Mouse (Mus musculus) erythroblast, adult 5-6 weeks (primary cell): ENCODE results near the gene Ubxn2a. TPM values are rescaled to one million over a fixed set of nuclear protein-coding genes. Genes with fewer than 3 reads are reported as not detected.
A peak's percentile ranks its signal among the peaks of the same experiment; 100 is the strongest.
"Not testable (repeated sequence)": the region's sequence is repeated elsewhere in the genome, so short reads cannot be mapped to it uniquely, and the experiment has no call there.

Experiments
- ATAC-seq: replicated peaks from 2 replicates; pipeline ENCODE4 v1.8.0; 2016; ENCODE audit warnings: moderate number of reproducible peaks, mild to moderate bottlenecking, moderate TSS enrichment, inconsistent platforms; ENCODE audit not compliant: poor library complexity, low FRiP score, severe bottlenecking
- total RNA-seq, 2 experiments: library from RNA; stranded (forward) in 1 of 2; stranded (reverse) in 1 of 2; fragments of 150-400 nt in 1 of 2; fragments of 200-764, 138-1000 nt in 1 of 2; gene quantifications; 2 replicates each; pipeline versions ENCODE4 v1.2.3 to v1.2.4; 2015 to 2017; ENCODE audit warnings: low replicate concordance in 2 of 2

Ubxn2a gene
- total RNA-seq (2015; ENCODE audit: low replicate concordance) (15.9 and 20.9 TPM in 2 replicates), total RNA-seq (2017; ENCODE audit: low replicate concordance) (30.9 and 40.6 TPM in 2 replicates)

DNA sequence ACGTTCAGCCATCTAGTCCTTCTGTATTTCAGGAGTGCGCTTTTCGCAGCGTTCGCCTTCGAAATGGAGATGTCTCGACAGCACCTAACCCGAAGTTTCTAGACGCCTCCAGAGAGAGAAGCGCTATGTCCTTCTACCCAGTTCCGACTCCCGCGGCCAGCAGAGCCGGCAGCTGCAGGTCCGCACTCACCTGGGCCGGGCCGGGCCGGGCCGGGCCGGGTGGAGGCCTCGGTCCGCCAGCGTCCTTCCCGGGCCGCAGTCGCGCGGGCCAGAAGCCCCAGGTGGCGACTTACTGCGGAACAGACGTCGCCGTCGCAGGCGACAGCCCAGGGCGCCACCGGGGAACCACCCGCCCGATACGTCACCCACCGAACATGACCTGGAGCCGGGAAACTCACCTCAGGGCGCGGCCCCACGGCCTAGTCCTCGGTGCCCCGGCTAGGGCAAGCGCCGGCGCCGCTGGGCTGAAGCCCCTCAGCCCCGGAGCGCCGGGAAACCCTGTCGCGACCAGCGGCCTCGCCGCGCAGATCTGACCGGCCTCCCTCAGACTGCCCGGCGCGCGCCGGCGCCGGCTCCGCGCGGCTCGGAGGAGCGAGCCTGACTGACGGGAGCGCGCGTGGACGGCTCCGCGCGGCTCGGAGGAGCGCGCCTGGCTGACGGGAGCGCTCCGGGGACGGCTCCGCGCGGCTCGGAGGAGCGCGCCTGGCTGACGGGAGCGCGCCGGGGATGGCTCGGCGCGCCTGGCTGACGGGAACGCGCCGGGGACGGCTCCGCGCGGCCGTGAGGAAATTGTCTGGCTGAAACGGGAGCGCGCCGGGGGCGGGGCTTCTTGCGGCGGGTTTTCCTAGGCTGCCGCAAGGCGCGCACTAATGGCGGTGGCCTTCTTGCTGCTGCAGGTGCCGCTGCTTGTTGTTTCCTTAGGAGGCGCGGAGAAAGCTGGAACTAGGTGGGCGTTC is at the start of gene Ubxn2a:
TSS of gene Ubxn2a (minus strand) at position 755 of the 956 bp plus-strand sequence.
- ATAC-seq = peak; percentile 86

DNA sequence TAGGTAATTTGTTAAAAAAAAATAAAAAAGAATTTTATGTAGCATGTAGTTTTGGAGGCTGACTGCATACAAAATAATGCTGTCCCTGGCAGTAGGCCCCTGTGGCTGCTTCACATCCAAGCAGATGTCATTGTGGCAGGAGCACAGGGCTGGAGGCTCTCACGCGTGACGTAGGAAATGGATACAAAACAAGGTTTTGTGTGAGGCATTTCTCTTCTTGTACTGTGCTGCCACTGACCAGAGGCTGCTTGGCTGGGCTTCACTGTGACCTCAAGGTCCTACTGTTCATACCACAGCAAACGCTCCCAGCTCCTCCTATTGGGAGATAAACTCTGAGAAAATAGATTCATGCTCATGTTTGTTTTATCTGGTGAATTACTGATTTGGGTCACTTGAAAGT is 45.7 kb upstream of the Ubxn2a start:
- no peak for ATAC-seq

DNA sequence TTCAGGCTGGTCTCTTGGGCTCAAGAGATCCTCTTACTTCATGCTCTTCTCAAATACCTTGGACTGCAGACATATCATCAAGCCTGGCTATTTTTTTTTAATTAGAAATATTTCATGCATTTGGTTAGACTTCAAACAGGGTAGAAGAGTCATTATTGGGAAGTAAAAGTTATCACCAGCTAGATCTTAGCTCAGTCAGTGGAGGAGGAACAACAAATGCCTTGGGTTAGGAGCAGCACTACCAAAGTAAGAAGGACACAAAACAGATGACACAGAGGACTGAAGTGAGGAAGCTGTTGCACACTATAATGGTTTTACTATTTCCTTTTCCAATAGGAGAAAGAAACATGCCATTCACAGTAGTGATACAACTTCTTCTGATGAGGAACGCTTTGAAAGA is 44.8 kb upstream of the Ubxn2a start:
- no peak for ATAC-seq

DNA sequence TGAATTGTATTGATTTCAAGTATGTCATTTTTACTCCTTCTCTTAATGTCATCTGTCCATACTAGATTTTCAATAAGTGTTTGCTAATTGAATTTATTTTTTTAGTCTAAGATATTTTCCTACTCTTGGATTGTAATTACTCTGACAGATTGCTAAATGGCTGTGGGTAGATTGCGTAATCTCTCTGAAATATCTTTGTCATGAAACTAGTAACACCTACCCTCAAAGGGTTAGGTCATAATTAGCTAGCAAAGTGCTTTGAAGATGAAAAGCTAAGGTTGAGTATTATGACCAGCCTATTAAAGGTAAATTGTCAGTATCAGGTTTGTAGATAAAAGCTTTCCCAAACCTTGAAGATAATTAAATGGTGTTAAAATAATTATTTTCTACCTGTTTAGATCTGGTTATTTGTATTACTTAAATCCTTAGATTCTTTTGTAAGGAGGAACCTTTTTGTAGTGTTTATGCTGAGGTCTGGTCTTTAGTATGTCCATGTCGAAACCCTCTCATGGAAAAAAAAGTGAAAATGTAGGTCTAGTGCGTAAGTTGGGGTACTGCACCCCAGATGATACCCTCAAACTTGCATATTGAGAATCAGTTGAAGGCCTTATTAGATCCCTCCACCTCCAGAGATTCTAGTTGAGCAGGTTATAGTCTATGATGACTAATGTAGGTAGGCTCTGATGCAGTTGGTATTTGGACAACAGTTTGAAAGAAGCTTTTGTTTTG is 23.5 kb upstream of the Ubxn2a start:
- ATAC-seq = no peak

DNA sequence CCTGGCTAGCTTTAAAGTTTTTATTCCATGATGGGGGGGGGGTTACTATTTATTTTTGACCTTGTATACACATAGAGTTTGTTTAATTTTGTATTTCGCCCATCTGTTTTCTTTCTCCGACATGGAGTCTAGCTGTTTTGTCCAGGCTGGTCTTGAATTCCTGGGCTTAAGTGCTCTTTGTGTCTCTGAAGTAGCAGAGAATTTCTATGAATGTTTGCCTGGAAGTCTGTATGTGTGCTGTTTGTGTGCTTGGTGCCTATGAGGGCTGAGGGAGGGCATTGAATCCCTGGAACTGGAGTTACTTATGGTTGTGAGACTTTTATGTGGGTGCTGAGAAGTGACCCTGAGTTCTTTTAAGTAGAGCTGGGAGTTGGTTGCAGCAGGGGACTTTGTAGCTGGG is 20.7 kb upstream of the Ubxn2a start:
- ATAC-seq = no peak

DNA sequence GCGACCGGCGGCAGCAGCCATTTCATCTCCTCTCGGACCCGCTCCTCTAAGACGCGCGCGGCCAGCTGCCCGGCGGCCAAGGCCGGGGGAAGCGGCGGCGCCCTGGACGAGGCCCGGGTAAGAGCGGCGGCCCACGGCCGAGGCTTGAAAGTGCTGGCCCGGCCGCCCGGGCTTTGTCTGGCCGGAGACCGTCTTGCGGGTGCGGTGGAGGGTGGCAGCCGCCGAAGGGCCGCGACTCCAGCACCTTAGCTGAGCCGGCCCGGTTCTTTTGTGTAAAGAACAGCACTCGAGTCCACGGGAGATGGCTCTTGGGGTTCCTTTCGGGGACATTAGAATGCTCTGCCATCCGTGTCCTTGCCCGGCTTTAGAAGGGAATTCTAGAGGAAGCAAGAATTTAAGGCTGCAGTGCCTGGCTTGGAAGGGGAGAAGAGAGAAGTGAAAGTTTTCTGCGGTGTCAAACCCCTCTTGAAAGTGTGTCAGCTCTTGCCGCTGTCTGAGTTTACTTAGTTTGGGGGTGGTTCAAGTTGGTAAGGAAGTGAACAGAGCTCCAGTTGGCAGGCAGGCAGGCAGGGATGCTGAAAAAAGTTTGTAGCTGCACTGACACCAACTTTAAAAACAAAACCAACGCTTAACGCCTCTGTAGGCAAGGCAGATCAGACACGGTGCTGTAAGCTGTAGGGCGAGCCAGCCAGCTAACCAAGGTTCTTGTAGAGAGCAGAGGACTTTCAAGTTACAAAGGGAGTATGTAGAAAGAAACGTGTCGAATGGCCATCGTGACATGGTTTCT is 10.5 kb upstream of the Ubxn2a start:
- ATAC-seq = peak; percentile 64

DNA sequence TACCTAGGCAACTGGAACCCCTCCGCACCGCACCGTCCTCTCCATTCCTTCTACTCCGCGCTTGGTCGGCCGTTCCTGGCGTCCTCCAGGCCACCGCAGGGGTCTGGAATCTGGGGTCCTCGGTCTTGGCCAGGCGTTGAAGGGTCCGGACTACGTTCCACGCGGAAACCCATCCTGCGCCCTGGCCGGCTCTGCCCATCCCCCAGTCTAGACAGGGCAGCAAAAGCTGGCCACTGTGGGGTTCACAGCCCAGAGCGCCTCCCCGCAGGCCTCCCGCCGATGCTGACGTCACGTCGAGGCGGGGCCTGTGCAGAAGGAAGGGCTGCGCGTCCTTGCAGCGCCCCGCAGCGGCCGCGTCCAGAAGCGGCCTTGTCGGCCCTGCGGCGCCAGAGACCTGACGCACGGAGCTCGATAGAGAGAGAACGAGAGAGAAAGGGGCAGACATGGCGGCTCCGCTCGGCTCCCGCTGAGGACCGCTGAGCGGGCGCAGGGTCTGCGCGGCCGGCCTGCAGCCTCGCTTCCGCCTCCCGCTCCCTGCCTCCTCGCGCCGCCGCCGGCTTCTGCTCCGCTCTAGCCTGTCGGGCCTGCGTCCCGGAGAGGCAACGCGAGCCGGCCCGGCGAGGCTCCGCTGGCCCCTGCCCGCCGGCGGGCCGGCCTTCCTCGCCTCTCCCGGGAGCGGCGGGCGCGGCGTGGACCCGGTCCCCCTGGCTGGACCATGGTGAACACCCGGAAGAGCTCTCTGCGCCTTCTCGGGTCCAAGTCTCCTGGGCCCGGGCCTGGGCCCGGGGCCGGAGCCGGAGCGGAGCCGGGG is 9.7 kb upstream of the Ubxn2a start, which contains the start of gene Atad2b:
TSS of gene Atad2b (plus strand) at position 360 of the 811 bp plus-strand sequence.
- ATAC-seq = peak; percentile 93

DNA sequence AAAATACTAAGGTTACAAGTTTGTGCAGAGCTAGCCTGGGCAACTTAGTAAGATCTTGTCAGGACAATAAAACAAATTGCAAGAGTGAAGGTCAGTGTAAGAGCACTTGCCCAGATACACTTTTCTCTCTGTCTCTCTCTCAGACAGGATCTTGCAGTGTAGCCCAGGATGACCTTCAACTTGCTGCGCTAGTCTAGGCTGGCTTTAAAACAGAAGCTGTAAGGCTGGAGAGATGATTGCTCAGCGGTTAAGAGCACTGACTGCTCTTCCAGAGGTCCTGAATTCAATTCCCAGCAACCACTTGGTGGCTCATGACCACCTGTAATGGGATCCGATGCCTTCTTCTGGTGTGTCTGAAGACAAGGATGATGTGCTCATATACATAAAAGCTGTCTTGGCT is 7.4 kb upstream of the Ubxn2a start:
- no peak for ATAC-seq

DNA sequence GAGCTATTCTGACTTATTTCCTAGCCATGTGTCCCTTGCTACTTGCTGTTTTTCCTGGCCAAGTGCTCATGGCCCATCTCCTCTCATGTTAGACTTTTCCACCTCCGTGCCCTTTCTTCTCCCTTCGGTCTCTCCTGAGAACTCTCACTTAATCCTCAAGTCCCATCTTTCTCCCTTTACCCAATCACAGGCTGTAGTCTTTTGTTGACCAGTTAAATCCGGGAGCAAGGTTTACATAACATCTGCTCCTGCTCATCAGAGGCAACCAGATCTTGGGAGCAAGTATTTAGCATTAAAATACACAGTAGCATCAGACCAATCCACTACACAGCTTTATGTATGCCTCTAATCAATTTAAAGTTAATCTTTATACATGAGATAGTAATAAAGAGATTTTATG is 6.9 kb upstream of the Ubxn2a start:
- ATAC-seq = no peak

DNA sequence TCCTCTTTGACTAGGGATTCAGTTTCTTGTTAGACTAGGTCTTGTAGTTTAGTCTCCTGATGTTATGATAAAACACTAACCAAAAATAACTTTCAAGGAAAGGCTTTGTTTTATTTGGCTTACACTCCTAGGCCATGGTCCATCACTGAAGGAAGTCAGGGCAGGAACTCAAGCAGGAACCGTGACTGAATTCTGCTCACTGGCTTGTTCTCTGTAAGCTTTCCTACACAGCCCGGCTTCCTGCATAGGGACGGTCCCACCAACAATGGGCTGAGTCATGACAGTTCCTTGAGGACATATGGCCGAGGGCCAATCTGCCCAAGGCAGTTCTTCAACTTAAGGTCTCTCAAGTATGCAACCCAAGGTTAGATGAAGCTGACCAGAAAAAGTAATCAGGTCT is 4.2 kb upstream of the Ubxn2a start:
- no peak for ATAC-seq

DNA sequence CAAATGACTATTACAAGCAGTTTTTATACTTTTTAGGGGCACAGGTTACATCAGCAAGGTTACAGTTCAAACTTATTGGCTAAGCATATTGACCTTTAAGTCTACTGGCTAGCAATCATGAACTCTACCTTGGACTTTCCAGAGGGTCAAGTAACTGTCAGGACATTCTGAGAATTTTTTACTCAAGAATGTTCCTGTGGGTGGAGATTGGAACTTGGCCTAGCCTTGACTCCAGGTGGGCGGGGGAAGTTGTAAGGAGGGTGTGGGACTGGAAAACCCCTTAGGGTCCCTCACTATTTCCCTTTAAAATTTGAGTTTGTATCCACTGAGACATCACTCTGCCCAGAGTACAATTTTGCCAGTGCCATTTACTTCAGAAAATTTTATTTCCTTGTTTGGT is 3.0 kb upstream of the Ubxn2a start:
- ATAC-seq = not testable (repeated sequence)

DNA sequence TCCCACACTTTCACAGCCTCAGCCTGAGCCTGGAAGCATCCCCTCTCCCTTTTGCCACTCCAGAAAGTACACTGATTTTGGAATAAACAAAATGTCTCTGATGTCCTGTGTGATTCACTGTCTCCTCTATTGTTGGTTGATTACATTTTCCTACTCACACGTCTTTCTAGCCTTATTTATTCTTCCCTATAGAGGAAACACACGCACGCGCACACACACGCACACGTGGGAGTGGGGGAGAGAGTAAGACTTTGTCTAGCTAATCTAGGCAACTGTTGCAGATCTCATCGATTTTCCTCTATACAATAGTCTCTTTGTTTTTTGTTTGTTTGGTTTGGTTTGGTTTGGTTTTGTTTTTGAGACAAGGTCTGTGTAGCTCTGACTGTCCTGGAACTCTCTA is 886 bp upstream of the Ubxn2a start:
- no peak for ATAC-seq

DNA sequence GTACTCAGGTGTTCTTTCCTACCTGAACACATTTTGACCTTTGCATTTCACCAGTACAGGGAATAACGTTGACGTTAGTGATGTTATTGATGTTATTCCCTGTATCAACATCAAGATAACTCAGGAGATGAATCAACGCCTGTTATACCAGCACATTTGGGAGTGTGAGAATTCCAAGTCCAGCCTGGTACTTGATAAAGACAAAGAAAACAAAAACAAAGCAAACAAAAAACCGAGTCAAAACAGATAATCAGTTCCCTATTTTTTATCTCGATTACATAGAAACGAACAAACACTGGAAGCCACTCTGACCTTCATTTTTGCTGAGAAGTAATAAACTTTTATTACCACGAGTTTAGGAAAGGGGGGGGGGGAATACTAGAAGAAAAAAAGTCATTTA is 1.0 kb downstream of the Ubxn2a start:
- ATAC-seq = no peak

DNA sequence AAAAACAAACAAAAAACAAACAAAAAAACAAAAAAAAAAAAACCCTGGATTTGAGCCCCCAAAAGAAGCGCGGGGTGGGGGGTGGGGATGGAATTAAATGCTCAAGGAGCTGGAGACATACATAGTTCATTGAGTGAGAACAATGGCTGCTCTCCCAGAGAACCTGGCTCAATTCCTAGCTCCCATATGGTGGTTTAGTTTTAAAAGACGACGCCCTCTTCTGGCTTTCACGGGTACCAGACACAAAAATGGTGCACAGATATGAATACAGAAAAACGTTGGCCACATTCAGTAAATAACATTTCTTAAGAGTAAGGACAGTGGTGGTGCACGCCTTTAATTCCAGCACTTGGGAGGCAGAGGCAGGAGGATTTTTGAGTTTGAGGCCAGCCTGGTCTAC is 1.6 kb downstream of the Ubxn2a start:
- peak; percentile 58 for ATAC-seq

DNA sequence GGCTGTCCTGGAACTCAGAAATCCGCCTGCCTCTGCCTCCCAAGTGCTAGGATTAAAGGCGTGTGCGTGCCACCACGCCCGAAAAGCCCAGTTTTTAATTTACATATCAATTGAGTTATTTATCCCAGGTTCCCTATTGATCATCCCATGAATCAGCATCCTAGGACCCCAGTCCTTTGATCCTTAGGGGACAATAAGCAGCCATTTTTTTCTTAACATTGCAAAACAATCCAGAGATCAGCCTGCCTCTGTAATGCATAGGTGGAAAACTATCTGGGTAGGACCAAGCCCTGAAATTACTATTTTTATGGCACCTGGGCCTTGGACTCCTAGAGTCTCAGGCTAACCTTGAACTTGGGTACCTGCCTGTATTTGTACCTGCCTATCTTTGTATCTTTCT is 9.5 kb downstream of the Ubxn2a start:
- no peak for ATAC-seq

DNA sequence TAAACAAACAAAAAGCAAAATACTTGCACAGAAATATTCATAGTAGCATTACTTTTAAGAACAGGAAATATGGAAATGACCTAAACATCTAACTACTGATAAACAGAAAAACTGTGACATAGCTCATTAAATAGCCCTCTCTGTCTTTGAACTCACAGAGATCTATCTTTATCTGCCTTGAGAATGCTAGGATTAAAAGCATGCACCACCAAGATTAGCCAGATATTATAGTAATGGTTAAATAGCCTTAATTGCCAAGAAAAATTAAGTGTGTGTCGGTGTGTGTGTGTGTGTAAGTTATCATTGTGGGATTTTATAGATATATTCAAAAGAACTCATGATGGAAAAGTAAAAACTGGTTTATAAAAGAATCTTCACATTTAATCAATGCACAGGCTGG is 17.6 kb downstream of the Ubxn2a start:
- ATAC-seq = no peak

DNA sequence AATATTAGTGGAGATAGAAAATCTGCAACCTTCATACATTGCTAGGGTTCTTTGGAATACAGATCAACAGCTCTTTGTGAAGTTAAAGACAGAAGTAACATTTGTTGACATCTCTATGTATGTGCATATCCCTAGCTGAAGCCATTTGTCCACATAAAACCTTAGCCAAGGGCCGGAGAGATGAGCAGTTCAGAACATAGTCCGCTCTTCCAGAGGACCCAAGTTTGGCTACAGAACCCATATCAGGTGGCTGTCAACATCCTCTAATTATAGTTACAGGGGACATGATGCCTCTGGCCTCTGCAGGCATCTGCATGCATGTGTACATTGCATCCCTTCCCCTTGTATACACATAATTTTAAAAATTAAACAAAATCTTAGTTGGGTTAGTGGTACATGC is 18.3 kb downstream of the Ubxn2a start:
- ATAC-seq = no peak

DNA sequence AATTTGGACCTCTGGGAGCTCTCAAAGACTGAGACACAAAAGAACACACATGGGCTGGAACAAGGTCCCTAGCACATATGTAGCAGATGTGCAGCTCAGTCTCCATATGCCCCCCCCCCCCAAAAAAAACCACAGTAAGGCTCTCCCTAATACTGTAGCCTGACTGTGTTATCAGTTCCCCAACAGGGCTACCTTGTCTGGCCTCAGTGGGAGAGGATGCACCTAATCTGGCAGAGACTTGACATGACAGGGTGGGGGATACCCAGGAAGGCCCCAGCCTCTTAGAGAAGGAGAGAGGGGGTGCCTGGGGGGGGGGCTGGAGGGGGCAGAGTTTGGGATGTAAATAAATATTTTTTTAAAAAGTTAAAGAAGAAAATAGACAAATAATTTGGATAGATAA is 18.8 kb downstream of the Ubxn2a start:
- ATAC-seq = no peak

DNA sequence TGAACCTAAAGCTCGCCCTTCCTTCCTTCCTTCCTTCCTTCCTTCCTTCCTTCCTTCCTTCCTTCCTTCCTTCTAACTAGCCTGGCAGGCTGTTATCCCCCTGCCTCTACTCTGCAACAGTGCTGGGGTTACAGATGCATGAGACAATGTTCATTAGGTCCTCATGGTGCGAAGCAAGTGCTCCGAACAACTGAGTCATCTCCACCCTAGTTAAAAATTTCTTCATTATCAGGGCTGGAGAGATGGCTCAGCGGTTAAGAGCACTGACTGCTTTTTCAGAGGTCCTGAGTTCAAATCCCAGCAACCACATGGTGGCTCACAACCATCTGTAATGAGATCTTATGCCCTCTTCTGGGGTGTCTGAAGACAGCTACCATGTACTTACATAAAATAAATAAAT is 20.9 kb downstream of the Ubxn2a start:
- not testable (repeated sequence) for ATAC-seq
